Mouse (Mus musculus): ENCODE measurements around the gene Mad1l1.

- TF ChIP-seq CTCF (conservative IDR thresholded peaks at IDR 0.05; ENCODE audit: insufficient read depth, insufficient read length, low read depth, low read length) (no peak), POLR2A (IDR thresholded peaks at IDR 0.05; ENCODE audit: low read depth, low read length) (no peak)
Observed at GRCm38 (mm10) chr5:140009083-140009655, 312.2 kb downstream of the Mad1l1 start.

All from kidney, adult 2 months (tissue).